Mouse (Mus musculus): ENCODE measurements around the gene Ggn. TPM values are rescaled to one million over a fixed set of nuclear protein-coding genes. Genes with fewer than 3 reads are reported as not detected.

Ggn gene
- polyA plus RNA-seq, 1 experiment: 0.84 TPM

GRCm38 (mm10) chr7:29146625-29147367, 23.2 kb upstream of the Ggn start:
- Histone ChIP-seq H3K4me3 (ENCODE audit: extremely low read depth, insufficient read depth, insufficient read length) (no peak overlapping the region), H3K27me3 (ENCODE audit: control insufficient read depth, insufficient read depth, low read length) (no peaks in the 10 kb centered on the region), H3K27ac (ENCODE audit: insufficient read depth, low read length) (no peak overlapping the region), H3K4me1 (ENCODE audit: control insufficient read depth, insufficient read depth, insufficient read length) (no peaks in the 10 kb centered on the region; the same call in 1 of the 2 replicates), H3K36me3 (ENCODE audit: control insufficient read depth, insufficient read depth, low read length) (no peaks in the 10 kb centered on the region)
- WGBS: 90% methylated on average over 7 of the region's 7 CpGs
- no peak for DNase-seq (ENCODE audit: low read depth in 1 of 2, low spot score in 2 of 2)
- no peak for TF ChIP-seq CTCF (IDR thresholded peaks at IDR 0.05; ENCODE audit: extremely low read depth, insufficient read depth, insufficient read length, insufficient replicate concordance)
- TF ChIP-seq POLR2A (IDR thresholded peaks at IDR 0.05; ENCODE audit: low read depth, low read length): no peak

DNA sequence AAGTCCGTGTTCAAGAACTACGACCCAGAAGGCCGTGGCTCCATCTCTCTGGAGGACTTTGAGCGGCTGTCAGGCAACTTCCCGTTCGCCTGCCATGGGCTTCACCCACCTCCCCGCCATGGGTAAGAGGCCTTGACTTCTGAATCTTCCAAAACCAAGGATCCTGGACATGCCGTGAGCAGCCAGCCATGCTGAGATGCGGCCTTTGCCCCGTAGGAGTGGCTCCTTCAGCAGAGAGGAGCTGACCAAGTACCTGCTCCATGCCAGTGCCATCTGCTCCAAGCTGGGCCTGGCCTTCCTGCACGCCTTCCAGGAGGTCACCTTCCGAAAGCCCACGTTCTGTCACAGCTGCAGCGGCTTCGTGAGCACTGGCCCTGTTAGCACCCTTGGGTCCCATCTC, 21.2 kb upstream of the Ggn start:
- Histone ChIP-seq H3K27me3 (ENCODE audit: control insufficient read depth, insufficient read depth, low read length) (no peaks in the 10 kb centered on the region), H3K4me3 (ENCODE audit: extremely low read depth, insufficient read depth, insufficient read length) (no peak overlapping the region), H3K36me3 (ENCODE audit: control insufficient read depth, insufficient read depth, low read length) (no peaks in the 10 kb centered on the region), H3K27ac (ENCODE audit: insufficient read depth, low read length) (no peak overlapping the region), H3K4me1 (ENCODE audit: control insufficient read depth, insufficient read depth, insufficient read length) (no peaks in the 10 kb centered on the region; the same call in 1 of the 2 replicates)
- no peak for DNase-seq (ENCODE audit: low read depth in 1 of 2, low spot score in 2 of 2)
- TF ChIP-seq CTCF (IDR thresholded peaks at IDR 0.05; ENCODE audit: extremely low read depth, insufficient read depth, insufficient read length, insufficient replicate concordance) (no peak), POLR2A (IDR thresholded peaks at IDR 0.05; ENCODE audit: low read depth, low read length) (no peak)
- 94% methylated on average over 15 of the region's 15 CpGs for WGBS

- Histone ChIP-seq H3K4me3 (ENCODE audit: extremely low read depth, insufficient read depth, insufficient read length) (no peak overlapping the region), H3K27me3 (ENCODE audit: control insufficient read depth, insufficient read depth, low read length) (no peaks in the 10 kb centered on the region), H3K36me3 (ENCODE audit: control insufficient read depth, insufficient read depth, low read length) (peaks cover 5% of the 10 kb centered on the region; the same call in 1 of the 2 replicates), H3K27ac (ENCODE audit: insufficient read depth, low read length) (no peak overlapping the region), H3K4me1 (ENCODE audit: control insufficient read depth, insufficient read depth, insufficient read length) (peaks cover 4% of the 10 kb centered on the region)
- DNase-seq (ENCODE audit: low read depth in 1 of 2, low spot score in 2 of 2): no peak
- TF ChIP-seq POLR2A (IDR thresholded peaks at IDR 0.05; ENCODE audit: low read depth, low read length) (no peak), CTCF (IDR thresholded peaks at IDR 0.05; ENCODE audit: extremely low read depth, insufficient read depth, insufficient read length, insufficient replicate concordance) (no peak)
- WGBS: 71% methylated on average over 10 of the region's 10 CpGs
Observed at GRCm38 (mm10) chr7:29151486-29151885, 18.5 kb upstream of the Ggn start.

GRCm38 (mm10) chr7:29154018-29154720, 15.8 kb upstream of the Ggn start:
- Histone ChIP-seq H3K27ac (ENCODE audit: insufficient read depth, low read length) (no peak overlapping the region), H3K36me3 (ENCODE audit: control insufficient read depth, insufficient read depth, low read length) (peaks cover 5% of the 10 kb centered on the region; the same call in 1 of the 2 replicates), H3K4me3 (ENCODE audit: extremely low read depth, insufficient read depth, insufficient read length) (no peak overlapping the region), H3K4me1 (ENCODE audit: control insufficient read depth, insufficient read depth, insufficient read length) (peaks cover 6% of the 10 kb centered on the region), H3K27me3 (ENCODE audit: control insufficient read depth, insufficient read depth, low read length) (no peaks in the 10 kb centered on the region)
- 96% methylated on average over 14 of the region's 14 CpGs for WGBS
- no peak for DNase-seq (ENCODE audit: low read depth in 1 of 2, low spot score in 2 of 2)
- no peak for TF ChIP-seq CTCF (IDR thresholded peaks at IDR 0.05; ENCODE audit: extremely low read depth, insufficient read depth, insufficient read length, insufficient replicate concordance)

DNA sequence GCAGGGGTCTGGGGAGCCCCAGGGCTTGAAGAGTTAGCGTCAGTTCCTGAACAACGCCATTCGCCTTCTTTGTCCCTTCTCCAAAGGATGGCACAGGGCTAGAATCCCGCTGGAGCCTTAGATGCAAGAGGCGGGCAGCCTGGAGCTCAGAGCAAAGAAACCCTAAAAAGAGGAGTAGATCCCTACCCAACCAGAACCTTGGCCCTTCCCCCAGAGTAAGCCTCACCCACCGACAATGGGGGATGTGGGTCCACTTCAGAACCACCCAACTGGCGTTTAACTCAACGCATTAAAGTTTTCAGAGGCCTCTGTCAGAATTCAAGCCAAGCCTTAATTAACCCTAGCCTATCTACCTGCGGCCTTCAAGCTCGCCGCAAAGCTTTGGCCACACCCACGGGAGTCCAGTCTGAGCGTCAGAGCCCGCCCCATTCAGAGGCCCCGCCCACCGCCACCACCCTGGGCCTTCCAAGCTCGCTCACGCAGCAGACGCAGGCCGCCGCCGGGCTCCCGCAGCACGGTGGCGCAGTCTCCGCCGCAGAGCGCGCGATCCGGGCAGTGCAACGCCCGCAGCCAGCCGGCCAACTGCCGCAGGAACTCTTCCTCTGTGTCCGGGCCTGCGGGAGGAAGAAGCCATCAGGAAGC, 14.7 kb upstream of the Ggn start:
- H3K36me3 ChIP-seq (ENCODE audit: control insufficient read depth, insufficient read depth, low read length): peaks cover 5% of the 10 kb centered on the region; the same call in 1 of the 2 replicates
- peak overlapping the region; percentile 83 for H3K27ac ChIP-seq (ENCODE audit: insufficient read depth, low read length)
- H3K27me3 ChIP-seq (ENCODE audit: control insufficient read depth, insufficient read depth, low read length): no peaks in the 10 kb centered on the region
- peak overlapping the region; percentile 89 for H3K4me3 ChIP-seq (ENCODE audit: extremely low read depth, insufficient read depth, insufficient read length)
- peak; percentile 58 to 84 for DNase-seq (ENCODE audit: low read depth in 1 of 2, low spot score in 2 of 2)
- TF ChIP-seq POLR2A (IDR thresholded peaks at IDR 0.05; ENCODE audit: low read depth, low read length) (peak; percentile 50), CTCF (IDR thresholded peaks at IDR 0.05; ENCODE audit: extremely low read depth, insufficient read depth, insufficient read length, insufficient replicate concordance) (no peak)
- 9% methylated on average over 37 of the region's 37 CpGs for WGBS
- peaks cover 6% of the 10 kb centered on the region for H3K4me1 ChIP-seq (ENCODE audit: control insufficient read depth, insufficient read depth, insufficient read length)

DNA sequence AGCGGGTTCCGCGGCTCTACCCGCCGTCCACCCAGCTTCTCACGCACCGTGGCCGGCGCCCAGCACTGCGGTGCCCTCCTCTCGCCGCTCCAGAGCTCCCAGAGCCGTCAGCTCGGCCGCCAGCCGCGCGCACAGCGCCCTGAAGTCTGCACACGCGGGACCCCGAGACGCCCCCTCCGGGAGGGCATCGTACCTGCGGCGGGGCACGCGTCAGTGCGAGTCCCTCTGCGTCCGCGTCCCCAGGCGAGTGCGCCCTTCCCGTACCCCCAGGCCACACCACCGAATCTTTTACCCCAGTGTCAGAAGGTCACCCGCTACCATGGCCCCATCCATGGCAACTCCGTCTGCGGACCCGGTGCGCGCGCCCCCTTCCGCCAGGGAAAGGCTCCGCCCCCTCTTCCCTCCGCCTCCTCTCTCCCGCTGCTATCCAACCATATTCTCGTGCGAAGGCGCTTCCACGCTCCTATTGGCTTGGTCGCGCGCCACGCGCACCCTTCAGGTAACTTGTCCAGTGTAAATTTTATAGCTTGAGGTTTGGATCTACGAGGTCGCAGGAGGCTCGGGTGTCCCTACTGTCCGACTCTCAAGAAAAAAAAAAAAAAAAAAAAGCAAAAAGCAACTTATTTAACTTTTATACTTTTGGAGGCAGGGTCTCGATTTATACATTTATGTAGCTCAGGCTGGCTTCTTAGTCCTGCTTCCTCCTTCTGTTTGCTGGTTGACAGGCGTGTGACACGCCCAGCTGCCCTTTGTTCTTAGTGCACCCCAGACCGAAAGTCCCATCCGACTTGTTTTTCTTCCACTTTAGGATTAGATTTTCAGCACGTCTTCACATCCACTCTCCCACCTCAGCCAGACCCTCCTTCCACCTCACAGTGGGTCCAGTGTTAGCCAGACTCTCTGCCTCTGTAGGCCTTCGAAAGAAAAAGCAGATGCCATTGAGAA, 13.9 kb upstream of the Ggn start, which contains the start of gene Fam98c:
Gene Fam98c, minus strand, starts transcription at position 397 of the 945 bp plus-strand sequence.
- Histone ChIP-seq H3K27me3 (ENCODE audit: control insufficient read depth, insufficient read depth, low read length) (no peaks in the 10 kb centered on the region), H3K27ac (ENCODE audit: insufficient read depth, low read length) (peak within 1 kb of the TSS; percentile 83), H3K4me1 (ENCODE audit: control insufficient read depth, insufficient read depth, insufficient read length) (peaks cover 6% of the 10 kb centered on the region), H3K36me3 (ENCODE audit: control insufficient read depth, insufficient read depth, low read length) (peaks cover 5% of the 10 kb centered on the region; the same call in 1 of the 2 replicates), H3K4me3 (ENCODE audit: extremely low read depth, insufficient read depth, insufficient read length) (peak within 1 kb of the TSS; percentile 89)
- no peak for TF ChIP-seq POLR2A (IDR thresholded peaks at IDR 0.05; ENCODE audit: low read depth, low read length)
- no peak for TF ChIP-seq CTCF (IDR thresholded peaks at IDR 0.05; ENCODE audit: extremely low read depth, insufficient read depth, insufficient read length, insufficient replicate concordance)
- peak in 1 of 2 experiments; percentile 71 for DNase-seq (ENCODE audit: low read depth in 1 of 2, low spot score in 2 of 2)
- 1% methylated on average over 66 of the region's 68 CpGs for WGBS

All from spleen, adult 2 months (tissue).